40 mouse cellular contexts compared by ENCODE assay signal in the genomic region with DNA sequence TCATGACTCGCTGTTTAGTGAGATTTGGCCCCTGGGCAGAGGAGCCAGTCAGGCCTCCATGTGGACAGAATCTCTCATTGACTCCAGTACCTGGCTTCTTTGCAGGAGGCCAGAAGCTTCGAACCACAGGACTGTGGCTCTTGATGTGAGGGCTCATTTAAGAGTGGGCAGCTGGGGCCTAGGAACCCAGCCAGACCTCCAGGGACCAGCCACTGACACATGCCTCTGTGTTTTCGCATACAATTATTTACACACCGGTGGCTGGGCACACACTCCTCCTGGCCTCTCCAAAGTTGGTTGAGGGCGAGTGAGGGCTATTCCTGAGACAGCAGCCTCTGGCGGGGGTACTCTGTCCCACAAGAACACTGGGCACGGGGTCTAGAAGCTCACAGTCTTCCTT. TPM values are rescaled to one million over a fixed set of nuclear protein-coding genes. Genes with fewer than 3 reads are reported as not detected.
"Had no signal": no experiment of that assay in that cellular context is flagged by ENCODE, and none has a peak within 500 bp of the region (broad histone marks: within the 10 kb centered on the region; RNA-seq: fewer than 3 reads in every experiment).

No protein-coding gene starts in this region.

- DNase-seq: gastrocnemius, postnatal 14 days; gastrocnemius, postnatal 36 days; heart, adult 11 months; heart, adult 2 months; heart, postnatal 14 days; heart, postnatal 36 days; kidney, adult 11 months; kidney, adult 2 months; kidney, adult 9 months; kidney, postnatal 14 days; kidney, postnatal 36 days; layer of hippocampus, adult 9-11 months; layer of hippocampus, postnatal 36 days had no signal

- H3K4me3 ChIP-seq: heart, adult 2 months; heart, embryonic 13.5 days; heart, embryonic 15.5 days; hindbrain, embryonic 13.5 days; hindbrain, embryonic 15.5 days; kidney, embryonic 15.5 days; limb, embryonic 13.5 days; limb, embryonic 15.5 days; liver, embryonic 12.5 days had no signal

- ATAC-seq: hindbrain, postnatal 0 days; intestine, embryonic 16.5 days; liver, embryonic 12.5 days had no signal

- H3K27ac ChIP-seq: heart, adult 2 months; heart, embryonic 13.5 days; heart, embryonic 15.5 days; hindbrain, embryonic 13.5 days; hindbrain, embryonic 15.5 days; hindbrain, postnatal 0 days; kidney, embryonic 15.5 days; kidney, postnatal 0 days; limb, embryonic 13.5 days; limb, embryonic 15.5 days; liver, embryonic 12.5 days; liver, embryonic 14.5 days had no signal

- H3K27me3 ChIP-seq: heart, embryonic 15.5 days; hindbrain, embryonic 13.5 days; hindbrain, embryonic 15.5 days; kidney, embryonic 15.5 days; limb, embryonic 13.5 days; limb, embryonic 15.5 days had no signal

- H3K4me1 ChIP-seq: hindbrain, embryonic 15.5 days had no signal

RNA-seq across cellular contexts. Expression of gene Slc2a7, which starts 8.4 kb away (rescaled TPM):
- total RNA-seq: gastrocnemius, adult 18-20 months; gastrocnemius, adult 8-10 months; gastrocnemius, postnatal 14 days; gastrocnemius, postnatal 36 days; heart, adult 2 months; heart, postnatal 14 days; heart, postnatal 36 days; hematopoietic stem cell, adult 5-6 weeks; hindbrain, postnatal 0 days; layer of hippocampus, adult 18-20 months; layer of hippocampus, adult 8-10 months; layer of hippocampus, postnatal 14 days; layer of hippocampus, postnatal 36 days; left cerebral cortex, adult 18-20 months; left cerebral cortex, postnatal 36 days; liver, adult 2 months had no signal
- polyA plus RNA-seq: gonadal fat pad, adult 2 months; heart, adult 2 months; heart, embryonic 11.5 days; heart, embryonic 13.5 days; heart, embryonic 15.5 days; heart, postnatal 0 days; hindbrain, embryonic 11.5 days; hindbrain, embryonic 13.5 days; hindbrain, embryonic 15.5 days; hindbrain, postnatal 0 days; intestine, embryonic 14.5 days; kidney, embryonic 15.5 days; kidney, postnatal 0 days; limb, embryonic 11.5 days; limb, embryonic 13.5 days; limb, embryonic 15.5 days; liver, adult 2 months; liver, embryonic 12.5 days had no signal

RNA-seq across cellular contexts. Expression of gene Slc2a5, which starts 21.3 kb away (rescaled TPM):
- total RNA-seq: gastrocnemius, adult 18-20 months; gastrocnemius, adult 8-10 months; hematopoietic stem cell, adult 5-6 weeks had no signal
